Mouse (Mus musculus) liver (tissue): ENCODE data around the gene Rgma.

Source experiments
- DNase-seq: peaks from one replicate; pipeline ENCODE4 v3.0.0-alpha.2; 2020; ENCODE audit warnings: mixed read lengths

The Rgma gene

GRCm38 (mm10) chr7:73402106-73402505, 26.8 kb downstream of the Rgma start:
- no peak for DNase-seq

DNA sequence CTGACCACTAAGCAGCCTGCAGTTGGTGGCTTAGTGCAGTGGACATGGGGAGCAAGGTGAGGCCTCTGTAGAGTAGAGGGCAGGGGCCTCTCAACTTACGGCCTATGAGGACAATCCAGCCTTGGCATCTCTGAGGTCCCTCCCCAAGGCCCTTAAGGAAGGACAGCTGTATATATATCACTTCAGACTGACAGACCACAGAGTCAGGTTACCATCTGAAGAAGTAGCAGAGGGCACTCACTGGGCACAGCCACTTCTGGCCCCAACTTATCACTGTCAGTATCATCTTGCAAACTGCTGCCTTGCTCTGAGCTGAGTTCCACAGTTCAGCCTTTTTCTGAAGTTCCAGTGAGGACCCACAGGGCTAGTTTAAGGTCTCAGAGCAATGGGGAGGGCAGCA, 27.4 kb downstream of the Rgma start:
- DNase-seq = no peak

GRCm38 (mm10) chr7:73403538-73403937, 28.2 kb downstream of the Rgma start:
- DNase-seq = no peak

DNA sequence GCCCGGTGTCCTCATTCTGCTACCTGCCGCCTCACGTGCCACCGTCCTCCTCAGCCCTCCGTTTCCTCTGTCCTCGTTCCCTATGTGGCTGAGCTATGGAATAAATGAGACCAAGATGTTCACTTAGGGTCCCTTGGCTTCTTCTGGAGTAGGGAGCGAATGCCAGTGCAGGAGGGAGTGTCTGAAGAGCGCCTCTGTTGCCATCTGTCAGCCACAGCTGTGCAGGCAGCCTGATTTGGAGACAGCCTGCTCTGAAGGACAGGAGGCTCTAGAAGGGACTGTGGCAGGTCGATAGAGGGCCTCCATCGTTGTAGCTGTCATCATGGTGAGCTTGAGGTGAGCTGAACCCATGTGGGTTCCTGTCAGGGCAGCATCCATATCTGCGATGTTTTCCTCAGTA, 30.2 kb downstream of the Rgma start:
- DNase-seq = no peak

DNA sequence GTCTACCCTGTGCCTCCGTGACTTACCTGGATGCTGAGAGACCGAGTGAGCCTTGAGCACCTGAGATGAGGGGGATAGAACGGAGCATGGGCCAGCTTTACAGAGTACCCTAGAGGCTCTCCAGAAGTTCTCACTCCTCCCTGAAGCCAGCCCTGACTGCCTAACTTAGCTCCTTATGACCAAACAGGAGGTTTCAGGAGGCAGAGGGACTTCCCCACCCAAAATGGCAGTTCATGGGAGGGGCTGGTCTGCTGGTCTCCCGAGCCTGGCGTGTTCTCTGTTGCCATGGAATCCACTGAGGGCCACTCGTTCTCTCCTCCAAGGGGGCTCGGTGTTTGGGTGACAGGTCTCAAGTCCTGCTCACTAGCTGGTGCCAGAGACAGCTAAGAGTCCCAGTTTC, 36.2 kb downstream of the Rgma start:
- DNase-seq = no peak

DNA sequence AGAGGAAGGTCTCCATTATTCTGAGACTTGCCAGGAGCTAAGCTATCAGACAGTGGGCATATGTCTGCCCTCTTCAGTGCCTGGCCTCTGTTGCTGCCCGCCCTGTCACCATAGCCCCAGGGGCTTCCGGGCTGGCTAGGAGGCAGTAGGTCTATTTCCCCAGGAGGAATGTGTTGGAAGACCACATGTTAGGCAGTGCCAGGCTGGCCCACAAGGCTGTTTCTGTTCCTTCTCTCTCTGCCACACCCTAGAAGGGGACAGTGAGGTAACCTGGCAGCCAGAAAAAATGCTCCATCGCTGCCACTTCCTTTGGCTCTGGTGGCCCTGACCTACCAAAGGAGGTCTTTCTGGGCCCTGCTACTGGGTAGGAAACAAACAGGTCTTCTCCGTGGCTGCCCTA, 36.7 kb downstream of the Rgma start:
- DNase-seq = no peak

- no peak for DNase-seq
These were observed 37.1 kb downstream of the Rgma start for GRCm38 (mm10) chr7:73412419-73412818.

- DNase-seq = no peak
These were observed 38.9 kb downstream of the Rgma start for GRCm38 (mm10) chr7:73414192-73414591.

- DNase-seq = no peak
These were observed 44.1 kb downstream of the Rgma start for GRCm38 (mm10) chr7:73419375-73419774.

DNA sequence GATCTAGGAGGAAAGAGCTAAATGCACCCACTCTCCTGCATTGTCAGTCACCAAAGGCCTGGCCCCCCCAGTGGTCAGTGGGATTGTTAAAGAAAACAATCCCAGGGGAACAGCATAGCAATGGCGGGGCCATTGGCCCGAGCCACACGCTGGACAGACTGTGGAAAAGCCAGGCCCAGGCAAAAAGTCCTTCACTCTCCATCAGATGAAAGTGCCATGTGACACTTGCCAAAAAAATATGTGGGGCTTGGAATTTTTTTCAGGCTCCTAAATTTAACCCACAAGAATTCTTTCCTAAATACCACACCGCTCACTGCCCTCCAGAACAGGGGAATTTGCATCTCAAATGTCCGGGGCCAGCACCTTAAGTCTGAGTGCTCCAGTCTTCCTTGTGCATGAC, 45.5 kb downstream of the Rgma start:
- no peak for DNase-seq

GRCm38 (mm10) chr7:73421278-73422015, 46.1 kb downstream of the Rgma start:
- no peak for DNase-seq

GRCm38 (mm10) chr7:73422223-73423113, 47.2 kb downstream of the Rgma start:
- peak; percentile 67 for DNase-seq

DNA sequence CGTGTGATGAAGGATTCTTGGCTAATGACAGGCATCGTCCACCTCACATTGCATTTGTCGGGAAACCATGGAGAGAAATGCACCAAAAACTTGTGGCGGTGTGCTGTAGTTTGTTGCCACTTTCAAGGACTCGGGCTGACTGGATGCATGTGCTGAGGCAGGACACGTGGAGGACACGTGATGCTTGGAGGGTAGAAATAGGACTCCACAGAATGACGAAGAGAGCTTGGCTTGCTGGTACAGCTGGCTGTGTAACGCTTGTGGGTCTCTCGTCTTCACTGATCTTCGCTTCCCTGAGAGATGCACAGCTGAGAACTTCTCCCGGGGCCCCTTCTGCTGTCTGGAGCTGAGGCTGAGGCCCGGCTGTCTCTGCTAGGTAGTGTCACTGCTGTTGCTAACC, 47.9 kb downstream of the Rgma start:
- no peak for DNase-seq

GRCm38 (mm10) chr7:73424243-73424642, 48.9 kb downstream of the Rgma start:
- no peak for DNase-seq

DNA sequence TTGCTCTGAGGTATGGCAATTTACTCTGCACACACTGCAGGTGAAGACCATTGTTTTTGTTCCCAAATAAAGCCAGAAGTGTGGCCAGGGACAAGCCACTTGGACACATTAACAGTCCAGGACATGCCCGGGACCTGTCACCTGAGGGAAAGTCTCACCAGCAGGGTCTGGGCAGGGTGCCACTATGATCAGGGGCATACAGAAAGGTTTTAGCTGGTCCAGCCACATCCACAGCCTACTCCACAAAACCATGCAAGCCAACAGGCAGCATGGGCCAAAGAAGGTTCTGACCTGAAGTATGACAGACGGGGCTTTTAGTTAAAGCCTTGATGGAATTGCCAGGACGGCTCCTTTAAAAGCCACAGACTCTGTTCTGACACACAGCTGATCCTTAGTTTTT, 49.4 kb downstream of the Rgma start:
- no peak for DNase-seq

- no peak for DNase-seq
These were observed 50.1 kb downstream of the Rgma start for GRCm38 (mm10) chr7:73425451-73425850.

DNA sequence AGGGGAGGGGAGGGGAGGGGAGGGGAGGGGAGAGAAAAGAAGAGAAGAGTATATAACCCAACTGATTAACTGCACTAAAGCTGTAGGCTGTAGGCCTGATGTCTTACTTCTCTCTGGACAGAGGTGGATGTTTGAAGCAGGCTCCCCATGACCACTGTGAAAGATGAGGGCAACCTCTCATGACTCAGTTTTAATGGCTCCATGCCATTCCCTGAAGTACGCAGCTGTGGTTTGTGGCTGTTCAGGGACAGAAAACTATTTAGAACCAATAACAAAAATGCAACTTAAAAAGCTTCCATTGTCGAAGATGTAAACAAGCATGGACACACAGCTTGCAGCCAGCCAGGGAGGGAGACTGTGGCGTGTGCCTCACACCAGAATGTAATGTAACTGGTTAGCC, 50.9 kb downstream of the Rgma start:
- no peak for DNase-seq

- no peak for DNase-seq
These were observed 51.6 kb downstream of the Rgma start for GRCm38 (mm10) chr7:73426752-73427386.

DNA sequence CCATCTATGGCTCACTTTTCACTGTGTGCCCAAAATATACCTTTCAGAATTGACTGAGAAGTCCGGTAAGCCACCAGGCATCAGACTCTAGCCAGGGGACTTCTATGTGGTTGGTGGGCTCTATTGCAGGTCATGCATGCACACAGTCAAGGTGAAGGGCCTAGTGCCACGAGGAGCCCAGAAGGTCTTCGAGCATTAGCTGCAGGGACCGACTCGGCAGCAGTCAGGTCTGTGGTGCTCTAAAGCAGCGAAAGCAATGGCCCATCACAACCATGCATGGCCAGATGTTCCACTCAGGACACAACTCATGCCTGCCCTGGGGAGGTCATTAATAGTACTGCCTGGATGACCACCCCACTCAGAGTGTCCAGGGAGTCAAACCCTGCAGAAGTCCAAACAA, 52.5 kb downstream of the Rgma start:
- no peak for DNase-seq

DNA sequence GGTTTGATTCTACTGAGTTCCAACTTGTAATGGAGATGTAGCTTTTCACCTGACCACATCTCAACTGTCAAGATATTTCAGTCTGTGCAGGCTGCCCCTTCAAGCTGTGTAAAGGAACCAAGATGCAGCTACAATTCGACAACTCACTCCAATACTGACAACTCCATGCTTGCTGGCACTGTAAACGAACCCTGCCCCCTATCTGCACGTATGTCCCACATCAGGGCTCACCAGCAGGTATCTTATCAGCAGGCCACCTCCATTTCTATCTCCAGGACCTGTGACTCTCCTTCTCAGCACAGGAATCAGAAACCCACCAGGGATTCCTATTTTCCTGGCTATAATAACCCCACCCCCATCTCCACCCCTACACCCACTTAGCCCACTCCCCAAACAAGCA, 53.2 kb downstream of the Rgma start:
- DNase-seq = no peak

GRCm38 (mm10) chr7:73433637-73434335, 58.5 kb downstream of the Rgma start:
- DNase-seq = no peak

DNA sequence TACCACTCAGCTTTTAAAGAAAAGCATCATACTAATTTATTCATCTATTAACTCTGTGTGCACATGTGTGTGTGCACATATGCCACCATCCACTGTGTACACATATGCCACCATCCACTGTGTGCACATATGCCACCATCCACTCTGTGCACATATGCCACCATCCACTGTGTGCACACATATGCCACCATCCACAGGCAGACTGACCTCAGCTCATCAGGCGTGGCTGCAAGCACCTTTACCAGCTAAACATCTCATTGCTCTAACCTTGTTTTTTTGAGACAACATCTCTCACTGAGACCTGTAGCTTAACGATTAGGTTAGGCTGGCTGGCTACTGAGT, 59.0 kb downstream of the Rgma start:
- no peak for DNase-seq

DNA sequence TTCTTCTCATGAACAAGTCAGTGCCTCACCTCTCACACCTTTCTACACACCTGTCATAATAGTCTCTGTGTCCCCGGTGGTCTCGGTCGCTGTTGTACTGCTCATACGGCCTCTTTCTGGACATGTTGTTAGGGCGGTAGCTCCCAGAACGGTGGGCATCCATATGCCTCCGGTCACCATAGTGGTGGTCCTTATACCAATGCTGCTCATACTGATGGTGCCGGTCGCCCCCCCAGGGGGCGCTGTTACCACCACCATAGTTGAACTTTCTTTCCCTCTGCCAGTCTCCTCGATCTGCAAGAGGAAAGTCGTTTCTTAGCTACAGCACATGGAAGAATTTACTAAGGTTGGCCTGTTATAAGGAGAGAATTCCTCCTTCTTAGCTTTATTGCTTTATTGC, 60.4 kb downstream of the Rgma start:
- no peak for DNase-seq
